Mouse (Mus musculus) lung, postnatal 4 days (tissue): ENCODE data around the gene Tnf.

Experiments
- DNase-seq, 2 experiments: peaks; one replicate each; pipeline ENCODE4 v3.0.0; 2021

Tnf gene

DNA sequence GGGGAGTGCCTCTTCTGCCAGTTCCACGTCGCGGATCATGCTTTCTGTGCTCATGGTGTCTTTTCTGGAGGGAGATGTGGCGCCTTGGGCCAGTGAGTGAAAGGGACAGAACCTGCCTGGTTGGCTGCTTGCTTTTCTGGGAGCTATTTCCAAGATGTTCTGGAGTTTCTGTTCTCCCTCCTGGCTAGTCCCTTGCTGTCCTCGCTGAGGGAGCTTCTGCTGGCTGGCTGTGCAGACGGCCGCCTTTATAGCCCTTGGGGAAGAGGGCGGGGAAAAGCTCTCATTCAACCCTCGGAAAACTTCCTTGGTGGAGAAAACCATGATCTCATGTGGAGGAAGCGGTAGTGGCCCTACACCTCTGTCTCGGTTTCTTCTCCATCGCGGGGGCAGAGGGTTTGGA, at the start of gene Tnf:
Gene Tnf, minus strand, starts transcription at position 221 of the 400 bp plus-strand sequence.
- peak; percentile 67 to 80 for DNase-seq

DNA sequence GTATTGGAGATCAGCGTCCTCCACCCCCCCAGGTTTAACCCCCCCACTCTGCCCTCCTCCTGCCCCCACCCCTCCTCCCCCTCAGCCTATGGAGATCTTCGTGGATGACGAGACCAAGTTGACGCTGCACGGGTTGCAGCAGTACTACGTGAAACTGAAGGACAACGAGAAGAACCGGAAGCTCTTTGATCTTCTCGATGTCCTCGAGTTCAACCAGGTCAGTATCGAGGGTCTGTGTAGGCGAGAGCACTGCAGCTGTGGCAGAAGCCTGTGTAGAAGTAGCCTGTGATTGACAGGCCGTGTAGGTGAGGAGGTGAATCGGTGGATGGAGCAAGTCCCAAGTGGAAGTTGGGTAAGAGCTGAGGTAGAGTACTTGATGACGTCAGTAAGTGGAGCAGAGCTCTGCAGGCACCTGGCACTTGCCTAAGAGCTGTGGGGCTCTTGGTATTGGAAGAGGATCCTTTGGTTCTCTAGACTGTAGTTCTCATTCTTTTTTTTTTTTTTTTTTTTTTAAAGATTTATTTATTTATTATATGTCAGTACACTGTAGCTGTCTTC, 49.4 kb upstream of the Tnf start:
- peak; percentile 71 to 73 for DNase-seq

DNA sequence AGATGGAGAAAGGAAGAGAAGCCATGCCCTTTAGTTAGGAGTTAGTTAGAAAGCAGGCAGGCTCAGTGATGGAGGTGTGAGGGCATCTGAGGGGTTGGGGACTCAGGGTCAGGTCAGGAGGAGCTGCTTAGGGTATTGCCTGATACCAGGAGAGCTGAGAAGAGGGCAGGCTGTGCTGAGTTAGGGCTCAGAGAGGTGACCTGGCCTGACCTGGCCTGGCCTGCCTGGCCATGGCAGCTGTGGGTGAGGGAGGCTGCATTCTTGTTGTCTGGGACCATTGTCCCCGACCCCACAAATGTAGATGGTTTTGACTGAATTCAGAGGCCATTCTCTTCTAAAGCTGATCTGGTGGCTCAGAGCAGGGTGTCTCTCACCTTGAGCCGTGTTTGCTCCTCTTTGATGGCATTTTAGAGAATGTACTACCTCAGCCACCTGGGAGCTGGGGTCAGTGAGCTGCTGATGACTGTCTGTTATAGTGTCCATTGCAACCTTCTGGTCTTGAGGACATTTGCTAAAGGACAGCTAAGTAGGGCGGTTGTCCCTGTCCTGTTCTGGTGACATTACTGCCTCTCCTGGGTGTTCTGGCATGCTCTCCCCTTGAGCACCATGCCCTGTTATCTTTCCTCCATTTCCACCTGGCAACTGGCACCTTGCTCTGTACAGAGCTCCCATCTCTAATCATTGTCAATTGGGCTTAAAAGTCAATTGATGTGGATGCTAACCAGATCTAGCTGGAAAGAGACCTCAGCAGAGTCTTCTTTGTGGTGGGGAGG, 48.7 kb upstream of the Tnf start:
- DNase-seq = no peak

DNA sequence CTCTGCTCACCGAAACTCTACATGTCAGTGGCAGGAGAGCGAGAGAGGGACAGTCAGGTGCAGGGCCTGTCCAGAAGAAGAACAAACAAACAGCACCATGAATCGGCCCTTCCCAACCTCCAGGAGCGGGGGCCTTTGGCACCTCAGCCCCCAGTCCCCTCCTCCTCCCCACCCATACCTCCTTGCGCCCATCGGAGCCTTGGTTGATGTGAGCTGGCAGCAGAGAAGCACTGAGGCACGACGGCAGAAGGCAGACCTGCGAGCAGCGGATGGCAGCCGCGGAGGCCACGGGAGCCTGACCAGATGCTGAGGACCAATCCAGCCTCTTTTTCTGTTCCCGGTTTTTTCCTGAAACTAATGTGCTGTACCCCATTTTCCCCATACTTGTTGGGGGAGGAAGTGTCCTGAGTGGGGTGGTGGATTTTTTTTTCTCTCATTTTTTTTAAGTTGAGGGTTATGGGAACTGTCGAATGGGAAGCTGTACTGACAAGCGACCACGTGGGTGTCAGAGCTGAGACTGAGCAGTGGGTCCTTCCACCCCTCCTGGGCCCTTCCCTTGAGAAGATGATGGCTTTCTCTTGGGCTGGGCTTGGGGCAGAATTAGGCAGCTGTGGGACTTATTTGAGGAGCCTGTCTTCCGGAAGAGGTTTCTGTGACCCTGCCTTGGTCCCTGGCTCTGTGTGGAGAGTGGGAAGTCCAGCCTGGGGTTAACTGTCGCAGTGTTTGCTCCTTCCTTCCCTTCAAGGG, 47.8 kb upstream of the Tnf start:
- DNase-seq = no peak

DNA sequence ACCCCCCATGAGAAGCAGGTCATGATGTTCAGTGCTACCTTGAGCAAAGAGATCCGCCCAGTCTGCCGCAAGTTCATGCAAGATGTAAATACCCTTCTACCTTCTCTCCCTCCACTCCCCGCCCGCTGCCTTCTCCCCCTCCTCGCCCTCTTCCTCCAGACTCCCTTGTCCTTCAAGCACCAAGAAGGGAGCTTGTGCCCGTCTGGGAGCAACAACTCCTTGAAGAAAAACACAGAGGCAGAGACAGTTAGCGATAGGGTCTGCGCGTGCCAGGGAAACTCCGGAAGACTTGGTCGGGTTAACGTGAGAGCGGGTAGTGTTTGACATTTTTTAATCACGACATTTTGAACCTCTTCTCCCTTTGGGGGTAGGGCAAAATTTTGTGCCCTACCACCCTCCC, 47.2 kb upstream of the Tnf start:
- DNase-seq = no peak

DNA sequence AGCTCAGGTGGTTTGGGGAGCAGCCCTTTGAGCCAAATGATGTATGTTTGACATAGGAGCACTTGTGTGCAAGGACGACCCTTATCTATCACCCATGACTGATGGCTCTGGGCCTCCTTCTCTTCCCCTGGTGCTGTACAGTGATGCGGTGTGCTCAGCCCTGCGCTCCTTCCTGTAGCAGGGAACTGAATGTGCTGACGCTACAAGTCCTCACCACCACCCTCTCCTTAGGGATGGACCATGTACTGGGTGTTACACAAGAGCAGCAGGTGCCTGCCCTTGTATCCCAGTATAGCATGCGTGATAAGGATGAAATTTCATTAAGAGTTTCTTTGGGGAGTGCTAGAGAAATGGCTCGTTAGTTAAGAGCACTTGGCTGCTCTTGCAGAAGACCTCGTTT, 45.3 kb upstream of the Tnf start:
- peak in 1 of 2 experiments; percentile 31 for DNase-seq

DNA sequence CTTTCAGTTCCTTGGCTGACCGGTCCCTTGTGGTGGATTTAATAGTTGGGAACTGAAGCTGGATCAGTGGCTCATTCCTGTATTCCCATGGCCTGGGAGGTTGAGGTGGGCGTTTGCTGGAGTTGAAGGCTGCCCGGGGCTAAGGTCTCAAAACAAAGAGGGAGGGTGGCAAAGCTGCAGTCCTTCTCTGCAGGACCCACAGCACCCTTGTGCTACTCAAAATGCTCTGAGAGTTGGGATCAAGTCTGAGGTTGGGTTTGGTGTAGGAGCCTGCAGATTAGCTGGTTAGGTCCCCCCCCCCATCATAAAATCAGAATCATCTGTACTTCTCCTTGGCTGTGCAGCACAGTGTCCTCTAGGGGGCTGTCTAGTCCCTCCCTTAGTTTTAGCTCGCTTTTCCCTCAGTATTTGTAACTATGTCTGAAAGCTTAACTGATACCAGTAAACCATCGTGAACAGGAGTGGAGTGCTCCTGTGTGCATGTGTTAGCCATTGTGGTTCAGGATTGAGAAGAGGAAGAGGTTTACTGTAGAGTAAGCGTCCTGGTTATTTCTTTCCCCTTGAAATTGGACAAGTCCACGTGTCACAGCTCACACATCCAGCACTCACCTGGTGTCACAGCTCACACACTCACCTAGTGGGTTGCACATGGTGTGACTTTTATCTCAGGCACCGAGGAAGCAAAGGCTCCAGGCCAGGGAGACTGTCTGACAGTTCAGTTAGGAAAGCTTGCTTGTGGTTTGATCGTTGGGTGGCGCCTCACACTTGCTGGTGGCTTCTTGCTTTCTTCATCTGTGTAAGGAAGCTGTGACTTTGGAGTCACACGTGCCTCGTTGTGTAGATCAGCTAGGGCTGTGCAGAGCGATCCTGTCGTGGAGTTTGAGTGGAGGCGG, 44.2 kb upstream of the Tnf start:
- DNase-seq = peak in 1 of 2 experiments; percentile 37

DNA sequence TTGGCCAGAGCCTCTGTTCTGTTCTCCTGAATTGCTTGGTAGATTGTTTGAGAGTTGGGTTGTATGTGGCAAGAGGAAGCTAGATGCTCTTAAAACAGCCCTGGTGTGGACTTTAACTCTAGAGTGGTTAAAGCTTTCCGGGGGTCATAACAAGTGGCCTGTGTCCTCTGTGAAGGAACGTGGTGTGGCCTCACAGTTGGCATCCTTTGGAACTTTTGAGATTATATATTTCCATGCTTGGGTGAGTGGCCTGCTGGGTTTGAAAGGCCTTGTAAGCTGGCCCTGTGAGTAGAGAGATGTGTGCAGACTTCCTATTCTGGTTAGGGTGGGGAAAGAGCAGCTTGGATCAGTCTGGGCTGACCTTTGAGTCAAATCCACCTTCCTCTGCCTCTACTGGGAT, 43.2 kb upstream of the Tnf start:
- peak in 1 of 2 experiments; percentile 32 for DNase-seq

DNA sequence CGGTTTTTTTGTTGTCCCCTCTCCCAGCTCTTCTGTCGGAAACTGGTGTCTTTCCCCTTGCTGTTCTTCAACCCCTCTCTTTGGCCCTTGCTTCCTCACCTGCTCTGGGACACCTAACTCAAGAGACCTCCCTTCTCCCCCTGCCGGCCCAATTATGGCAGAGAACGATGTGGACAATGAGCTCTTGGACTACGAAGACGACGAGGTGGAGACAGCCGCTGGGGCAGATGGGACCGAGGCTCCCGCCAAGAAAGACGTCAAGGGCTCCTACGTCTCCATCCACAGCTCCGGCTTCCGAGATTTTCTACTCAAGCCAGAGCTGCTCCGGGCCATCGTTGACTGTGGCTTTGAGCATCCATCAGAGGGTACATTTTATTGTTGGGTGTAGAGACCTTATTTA, 41.3 kb upstream of the Tnf start:
- peak; percentile 71 to 79 for DNase-seq

DNA sequence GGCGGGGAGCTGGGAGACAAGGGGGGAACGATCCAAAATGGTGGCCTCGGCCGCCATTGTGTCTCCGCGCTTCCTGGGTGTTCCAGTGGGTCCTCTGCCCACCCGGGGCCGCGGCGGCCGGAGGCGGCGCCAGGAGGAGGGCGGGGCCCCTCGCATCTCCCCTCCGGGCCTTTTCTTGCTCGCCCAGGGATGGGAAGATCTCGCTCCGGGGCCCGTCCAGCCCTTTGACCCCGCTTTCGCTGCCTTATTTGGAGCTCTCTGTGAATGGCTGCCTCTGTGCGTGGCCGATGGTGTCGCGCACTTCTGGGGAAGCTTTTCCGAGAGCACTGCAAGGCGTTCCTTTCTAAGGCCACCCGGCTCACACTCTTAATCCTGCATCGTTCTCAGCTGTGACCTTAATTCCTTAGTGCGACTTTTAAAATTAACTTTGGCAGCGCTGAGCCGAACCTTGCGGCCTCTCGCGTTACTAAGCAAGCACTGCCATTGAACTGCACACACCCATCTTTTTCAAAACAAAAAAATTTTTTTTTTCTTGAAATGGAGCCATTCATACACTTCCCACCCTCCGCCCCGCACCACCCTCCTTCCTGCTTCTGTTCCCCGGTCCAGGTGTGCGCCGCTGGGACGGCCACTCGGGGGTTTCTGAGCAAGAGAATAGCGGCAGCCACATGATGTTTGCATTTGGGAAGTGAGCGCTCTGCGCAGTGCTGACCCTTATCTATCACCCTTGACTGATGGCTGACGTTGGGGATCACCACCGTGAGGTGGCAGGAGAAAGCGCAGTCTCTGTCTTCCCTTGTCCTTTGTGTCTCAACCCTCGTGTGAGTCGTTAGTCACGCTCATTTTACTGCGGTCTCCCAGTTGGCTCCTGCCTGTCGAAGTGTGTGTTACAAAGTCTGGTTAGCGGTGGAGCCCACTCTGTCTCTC, 40.5 kb upstream of the Tnf start:
- DNase-seq = peak; percentile 73 to 89

DNA sequence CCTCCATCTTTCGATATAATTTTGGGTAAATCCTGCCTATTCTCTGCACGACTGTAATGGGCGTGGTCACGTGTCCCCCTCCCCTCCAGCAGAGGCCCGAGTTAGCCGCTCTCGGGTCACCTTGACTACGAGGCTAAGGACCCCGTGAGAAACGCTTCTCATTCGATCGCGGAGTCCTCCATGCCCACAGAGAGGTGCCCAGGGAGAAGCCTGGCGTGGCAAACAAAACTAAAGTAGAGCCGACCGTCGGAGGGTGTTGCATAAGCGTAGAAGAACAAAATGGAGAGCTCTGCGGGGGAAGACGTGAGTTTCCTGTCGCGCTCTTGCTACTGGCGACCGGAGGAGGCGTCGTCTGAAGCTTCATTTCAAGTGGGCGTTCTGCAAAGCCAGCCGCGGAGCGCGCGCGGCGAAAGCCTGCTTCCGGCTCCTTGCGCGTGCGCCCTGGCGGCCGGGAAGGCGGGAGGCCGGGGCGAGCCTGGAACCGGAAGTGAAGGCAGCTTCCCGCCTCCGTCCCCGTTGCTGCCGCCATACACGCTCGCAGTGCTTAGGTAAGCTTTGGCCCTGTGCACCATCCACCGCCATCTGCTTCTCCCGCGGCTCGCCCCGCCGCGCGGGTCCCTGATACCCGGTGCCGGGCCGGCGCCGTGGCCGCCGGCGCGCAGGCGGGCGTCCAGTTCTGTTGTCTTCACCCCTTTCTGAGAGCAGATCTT, 39.7 kb upstream of the Tnf start, which contains the start of gene Ddx39b:
Gene Ddx39b, plus strand, starts transcription at position 442 of the 710 bp plus-strand sequence.
- DNase-seq = peak; percentile 96 to 99

DNA sequence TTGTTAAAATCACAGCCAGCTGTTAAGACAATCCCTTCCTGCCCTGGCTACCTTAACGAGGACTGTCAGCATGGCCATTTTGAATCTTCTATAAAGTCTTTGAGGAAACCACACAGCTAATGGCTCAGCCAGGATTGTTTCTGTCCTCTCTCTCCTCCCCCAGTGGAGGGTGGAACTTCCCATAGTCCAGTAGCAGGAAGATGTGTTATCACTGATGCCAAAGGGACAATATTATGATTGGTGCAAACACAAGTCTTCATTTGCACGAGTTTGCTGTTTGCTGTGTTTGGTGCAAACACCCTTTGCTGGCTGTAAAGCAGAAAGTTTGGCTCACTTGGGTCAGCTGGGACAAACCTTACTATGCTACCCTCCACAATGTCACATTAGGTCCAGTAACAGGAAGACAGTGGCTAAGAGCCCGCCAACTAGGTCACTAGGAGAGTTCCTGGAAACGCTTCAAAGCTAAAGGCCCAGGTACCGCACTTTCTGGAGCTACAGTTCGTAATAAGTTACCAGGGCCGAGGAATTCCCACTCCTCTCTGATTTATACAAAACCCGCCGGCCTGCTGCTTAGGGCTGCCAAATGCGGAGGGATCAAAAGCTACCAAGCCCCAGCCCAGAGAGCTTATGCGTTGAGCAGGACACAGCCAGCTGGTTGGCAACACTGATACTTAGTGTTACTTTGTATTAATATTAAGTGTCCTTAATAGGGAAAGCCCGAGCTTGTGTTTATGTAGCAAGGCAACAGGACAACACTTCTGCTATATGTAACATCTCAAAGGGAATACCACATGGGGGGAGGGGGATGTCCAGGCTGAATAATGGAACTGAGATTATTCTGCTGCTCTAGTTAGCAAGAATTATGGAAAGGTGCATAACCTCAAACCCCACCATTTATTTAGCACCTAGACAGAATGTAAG, 38.8 kb upstream of the Tnf start:
- no peak for DNase-seq

DNA sequence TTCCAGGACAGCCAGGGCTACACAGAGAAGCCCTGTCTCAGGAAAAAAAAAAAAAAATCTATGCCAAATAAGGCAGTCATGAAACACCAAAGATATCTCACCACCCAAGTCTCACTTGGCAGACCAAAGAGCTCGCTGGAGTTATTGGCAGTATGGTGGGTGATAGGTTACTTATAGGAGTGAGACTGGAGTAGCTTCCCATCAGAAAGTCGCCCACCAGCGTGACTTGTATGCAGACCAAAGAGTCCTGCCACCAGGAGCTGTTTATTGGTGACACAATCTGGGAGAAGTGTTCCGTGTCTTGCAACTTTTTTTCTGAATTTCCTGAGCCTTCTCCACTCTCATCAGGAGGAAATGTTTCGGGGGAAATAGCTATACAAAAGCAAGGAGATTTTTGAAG, 37.9 kb upstream of the Tnf start:
- DNase-seq = no peak

DNA sequence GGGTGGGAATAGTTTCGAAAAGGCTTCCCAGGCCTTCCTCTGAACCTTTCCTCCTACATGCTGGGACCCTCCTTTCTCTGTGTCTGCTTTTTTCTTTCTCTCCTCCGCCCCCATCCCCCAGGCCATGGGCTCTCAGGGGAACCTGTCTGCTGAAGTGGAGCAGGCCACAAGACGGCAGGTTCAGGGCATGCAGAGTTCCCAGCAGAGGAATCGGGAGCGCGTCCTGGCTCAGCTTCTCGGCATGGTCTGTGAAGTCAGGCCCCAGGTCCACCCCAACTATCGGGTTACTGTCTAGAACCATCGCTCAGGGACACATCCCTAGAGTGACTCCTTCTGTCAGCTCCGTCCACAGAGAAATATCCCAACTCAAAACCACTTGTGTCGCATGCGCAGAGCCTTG, 35.7 kb upstream of the Tnf start:
- no peak for DNase-seq

DNA sequence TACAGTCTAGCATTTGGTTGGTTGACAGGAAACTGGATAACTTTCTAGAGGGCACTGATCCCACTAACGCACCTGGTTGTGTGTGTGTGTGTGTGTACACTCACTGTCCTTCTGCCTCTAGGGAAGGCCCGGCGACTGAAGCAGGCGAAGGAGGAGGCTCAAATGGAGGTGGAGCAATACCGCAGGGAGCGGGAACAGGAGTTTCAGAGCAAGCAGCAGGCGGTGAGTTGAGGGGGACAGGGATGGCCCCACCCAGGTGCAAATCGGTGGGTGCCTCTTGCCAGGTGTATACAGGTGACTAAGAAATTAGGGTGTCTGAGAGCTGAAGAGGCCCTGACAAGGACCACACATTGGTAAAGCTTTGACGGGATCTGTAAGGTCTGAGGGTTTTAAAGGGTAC, 35.2 kb upstream of the Tnf start:
- peak in 1 of 2 experiments; percentile 23 for DNase-seq

DNA sequence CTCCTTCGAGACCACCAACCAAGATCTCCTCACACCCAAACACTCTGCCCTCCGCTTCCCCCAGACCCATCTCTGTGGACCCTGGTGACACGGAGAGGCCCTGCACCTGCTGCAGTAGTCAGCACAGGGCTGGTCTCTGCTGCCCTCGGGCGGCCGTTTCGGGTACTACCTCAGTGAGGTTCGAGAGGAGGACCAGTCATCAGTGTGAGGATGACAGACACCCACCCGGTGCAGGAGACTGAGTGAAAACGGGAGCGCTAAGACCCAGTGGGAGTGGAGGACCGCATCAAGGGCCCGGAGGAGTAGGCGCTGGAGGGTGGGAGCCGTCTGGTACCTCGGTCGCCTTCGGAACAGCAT, 34.6 kb upstream of the Tnf start:
- peak; percentile 92 to 98 for DNase-seq

DNA sequence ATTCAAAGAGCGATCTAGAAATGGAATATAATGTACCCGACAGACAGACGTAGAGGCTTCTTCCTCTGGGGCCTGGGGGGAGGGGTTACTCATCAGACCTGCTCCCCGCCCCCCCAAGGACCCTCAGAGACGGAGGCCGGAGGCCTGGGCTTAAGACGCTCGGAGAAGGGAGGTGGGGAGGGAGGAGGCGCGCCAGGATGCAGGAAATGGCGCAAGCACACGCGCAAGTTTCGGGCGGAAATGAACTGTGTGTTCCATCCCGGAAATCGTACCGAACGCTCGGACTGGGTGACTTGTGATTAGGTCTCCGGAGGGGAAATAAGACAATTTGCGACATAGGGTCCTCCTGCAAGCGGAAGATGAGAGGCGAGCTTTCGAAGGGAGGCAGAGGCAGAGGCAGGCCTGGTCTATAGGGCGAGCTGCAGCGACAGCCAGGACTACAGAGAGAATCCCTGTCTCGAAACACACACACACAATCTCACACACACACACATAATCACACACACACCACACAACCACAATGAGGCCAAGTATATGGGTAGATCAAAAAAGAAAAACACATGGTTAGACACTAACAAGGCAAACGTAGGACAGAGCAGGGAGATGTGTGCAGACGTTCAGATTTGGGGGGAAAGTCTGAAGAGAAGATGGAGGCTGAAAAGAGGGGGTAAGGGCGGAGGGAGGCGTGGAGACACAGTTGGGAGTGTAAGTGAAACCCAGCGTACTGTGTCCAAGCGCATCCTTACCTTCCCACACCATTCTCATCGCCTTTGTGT, 34.0 kb upstream of the Tnf start, which contains the start of gene Nfkbil1:
Gene Nfkbil1, minus strand, starts transcription at position 179 of the 776 bp plus-strand sequence.
- DNase-seq = peak; percentile 93 to 95

DNA sequence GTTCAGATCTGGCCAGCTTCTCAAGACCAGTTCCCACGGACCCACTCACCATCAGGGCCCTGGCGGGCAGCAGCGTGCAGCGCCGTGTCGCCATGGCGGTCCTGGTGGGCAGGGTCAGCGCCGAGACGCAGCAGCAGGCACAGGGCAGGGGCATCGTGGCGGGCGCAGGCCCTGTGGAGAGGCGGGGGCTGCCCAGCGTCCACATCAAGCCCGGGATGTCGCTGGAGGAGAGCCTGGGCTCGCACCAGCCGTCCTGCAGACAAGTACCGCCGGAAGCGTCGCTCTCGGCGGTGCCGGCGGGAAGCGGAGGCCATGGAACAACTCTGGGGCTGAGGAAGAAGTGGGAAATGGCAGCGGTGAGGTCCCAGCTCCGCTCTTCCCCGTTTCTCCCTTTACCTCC, 33.1 kb upstream of the Tnf start:
- DNase-seq = peak; percentile 69 to 78

DNA sequence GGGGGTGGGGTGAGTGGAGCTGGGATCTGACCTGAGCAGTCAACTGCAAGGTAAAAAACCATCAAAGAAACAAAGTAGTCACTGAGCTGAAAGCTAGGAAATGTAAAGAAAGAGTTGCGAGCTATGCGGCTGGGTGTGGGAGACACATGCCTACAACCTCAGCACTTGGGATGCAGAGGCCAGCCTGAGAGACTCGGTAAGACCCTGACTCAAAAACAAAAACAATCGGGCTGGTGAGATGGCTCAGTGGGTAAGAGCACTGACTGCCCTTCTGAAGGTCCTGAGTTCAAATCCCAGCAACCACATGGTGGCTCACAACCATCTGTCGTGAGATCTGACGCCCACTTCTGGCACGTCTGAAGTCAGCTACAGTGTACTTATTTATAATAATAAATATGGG, 32.3 kb upstream of the Tnf start:
- DNase-seq = peak in 1 of 2 experiments; percentile 20
